Mouse (Mus musculus) ES-E14 (cell line): ENCODE data around the gene Rpgrip1l. TPM values are rescaled to one million over a fixed set of nuclear protein-coding genes. Genes with fewer than 3 reads are reported as not detected.

Experiments used
- DNase-seq: peaks from one replicate; pipeline ENCODE4 v3.0.0-alpha.2; 2013; ENCODE audit warnings: low read depth, low spot score
- H3K27ac ChIP-seq: 2 replicates; pipeline ENCODE4 v1.5.1; 2012; ENCODE audit warnings: low read depth, mild to moderate bottlenecking, low read length, moderate library complexity, mixed read lengths; ENCODE audit not compliant: poor library complexity, insufficient read depth, severe bottlenecking
- H3K36me3 ChIP-seq: 2 replicates; pipeline ENCODE4 v1.6.1; 2012; ENCODE audit warnings: mild to moderate bottlenecking, low read length, moderate library complexity, mixed read lengths; ENCODE audit not compliant: control insufficient read depth, poor library complexity, insufficient read depth, severe bottlenecking
- H3K4me1 ChIP-seq, 2 experiments: fragments of 150-350 bp in 1 of 2; sonication (generic) in 1 of 2; 2 replicates each; pipeline ENCODE4 v1.6.1; 2012; ENCODE audit warnings: low read length in 2 of 2, mild to moderate bottlenecking in 1 of 2, mixed read lengths in 1 of 2; ENCODE audit not compliant: control insufficient read depth in 2 of 2, insufficient read depth in 2 of 2, poor library complexity in 1 of 2
- H3K4me3 ChIP-seq, 2 experiments: fragments of 150-350 bp in 1 of 2; sonication (generic) in 1 of 2; 2 replicates each; pipeline ENCODE4 v1.5.1; 2012; ENCODE audit warnings: low read length in 2 of 2, low read depth in 1 of 2, mild to moderate bottlenecking in 1 of 2, mixed read lengths in 1 of 2; ENCODE audit not compliant: insufficient read depth in 1 of 2, poor library complexity in 1 of 2, severe bottlenecking in 1 of 2
- H3K9ac ChIP-seq: 2 replicates; pipeline ENCODE4 v1.6.1; 2012; ENCODE audit warnings: low read depth, mild to moderate bottlenecking, low read length, mixed read lengths; ENCODE audit not compliant: poor library complexity, insufficient read depth, severe bottlenecking
- H3K9me3 ChIP-seq: fragments of 150-350 bp; sonication (generic); 2 replicates; pipeline ENCODE4 v1.6.1; 2012; ENCODE audit warnings: low read depth, mild to moderate bottlenecking, low read length; ENCODE audit not compliant: control insufficient read depth, insufficient read depth
- CHD2 ChIP-seq: IDR thresholded peaks from 2 replicates; pipeline ENCODE4 v1.6.1; 2014; ENCODE audit warnings: mild to moderate bottlenecking, low read depth, low read length, inconsistent platforms
- HCFC1 ChIP-seq: IDR thresholded peaks from 2 replicates; pipeline ENCODE4 v1.6.1; 2012; ENCODE audit warnings: low read length, inconsistent platforms, borderline replicate concordance; ENCODE audit not compliant: insufficient read depth
- MAFK ChIP-seq: IDR thresholded peaks from 2 replicates; pipeline ENCODE4 v1.6.1; 2014; ENCODE audit warnings: mild to moderate bottlenecking, low read depth, low read length, inconsistent platforms; ENCODE audit not compliant: insufficient read depth
- ZC3H11A ChIP-seq: IDR thresholded peaks from 2 replicates; pipeline ENCODE4 v1.6.1; 2012; ENCODE audit warnings: low read depth, mild to moderate bottlenecking, inconsistent platforms, low read length, borderline replicate concordance
- ZNF384 ChIP-seq: IDR thresholded peaks from 2 replicates; pipeline ENCODE4 v1.6.1; 2012; ENCODE audit warnings: low read depth, low read length, inconsistent platforms
- in situ Hi-C, 2 experiments: fragments of 600-800 bp; cut with MboI; formaldehyde crosslinking; loops; one replicate each; pipeline ENCODE4 v1.15.1; 2025; ENCODE audit warnings: low sequenced_read_pairs in 2 of 2, inconsistent platforms in 1 of 2; ENCODE audit not compliant: unreplicated experiment in 2 of 2
- total RNA-seq: library from RNA; depleted of rRNA; stranded (reverse); fragments of 300-350 nt; gene quantifications from 2 replicates; pipeline ENCODE4 v1.2.3, GENCODE M21; 2012

Rpgrip1l gene
- total RNA-seq, 1 experiment = 2.7 TPM

- DNase-seq = no peak
- H3K9me3 ChIP-seq = no peaks in the 10 kb centered on the region
- TF ChIP-seq HCFC1 (no peak), ZC3H11A (no peak), CHD2 (no peak), MAFK (no peak), ZNF384 (no peak)
- no peak overlapping the region for H3K9ac ChIP-seq
- no peak overlapping the region for H3K27ac ChIP-seq
- in situ Hi-C loops = no loop called here
- H3K36me3 ChIP-seq = no peaks in the 10 kb centered on the region
- H3K4me1 ChIP-seq = peaks cover 0 to 8% of the 10 kb centered on the region in 2 experiments; a peak in 1 of 4 replicates
- no peak overlapping the region for H3K4me3 ChIP-seq
These were observed 10.4 kb upstream of the Rpgrip1l start for GRCm38 (mm10) chr8:91323511-91323910.

DNA sequence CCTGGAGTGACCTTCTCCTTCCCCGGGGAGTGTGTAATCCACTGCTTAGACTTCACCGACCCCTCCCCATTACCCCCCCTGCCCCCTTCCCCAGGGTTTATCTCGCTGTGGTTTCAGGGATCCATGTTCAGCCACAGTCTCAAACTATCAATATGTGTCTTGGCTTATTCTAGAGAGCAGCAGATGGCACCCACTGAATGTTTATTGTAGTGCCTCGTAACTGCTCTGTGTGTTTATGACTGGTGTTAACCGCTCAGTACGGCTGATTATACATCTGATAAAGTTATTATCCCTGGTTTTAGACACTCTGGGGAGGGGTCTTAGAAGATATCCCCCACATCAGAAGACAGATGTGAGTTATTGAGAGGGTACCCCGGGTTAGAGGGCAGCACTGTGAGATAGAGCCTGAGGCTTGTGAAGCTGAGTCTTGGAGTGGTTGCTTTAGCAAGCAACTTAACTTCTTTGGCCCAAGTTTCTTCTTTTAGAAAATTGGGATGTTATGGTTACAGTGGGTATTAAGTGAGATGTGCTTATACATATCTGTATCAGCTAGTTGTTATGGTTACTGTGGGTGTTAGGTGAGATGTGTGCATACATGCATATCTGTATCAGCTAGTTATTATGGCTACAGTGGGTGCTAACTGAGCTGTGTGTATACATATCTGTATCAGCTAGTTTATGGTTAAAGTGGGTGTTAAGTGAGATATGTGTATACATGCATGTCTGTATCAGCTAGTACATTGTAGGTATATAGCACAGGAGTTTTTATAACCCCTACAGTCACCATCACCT, 6.1 kb upstream of the Rpgrip1l start:
- DNase-seq = no peak
- Histone ChIP-seq H3K27ac (no peak overlapping the region), H3K4me3 (no peak overlapping the region), H3K36me3 (no peaks in the 10 kb centered on the region), H3K9ac (no peak overlapping the region), H3K4me1 (no peaks in the 10 kb centered on the region), H3K9me3 (no peaks in the 10 kb centered on the region)
- in situ Hi-C loops = no loop called here
- no peak for TF ChIP-seq CHD2
- no peak for TF ChIP-seq ZC3H11A
- TF ChIP-seq MAFK = no peak
- no peak for TF ChIP-seq ZNF384
- TF ChIP-seq HCFC1 = no peak

- Histone ChIP-seq H3K9ac (no peak overlapping the region), H3K27ac (no peak overlapping the region), H3K36me3 (no peaks in the 10 kb centered on the region), H3K4me3 (no peak overlapping the region), H3K9me3 (no peaks in the 10 kb centered on the region), H3K4me1 (no peaks in the 10 kb centered on the region)
- in situ Hi-C loops = no loop called here
- peak; percentile 95 for TF ChIP-seq MAFK
- TF ChIP-seq CHD2 = no peak
- no peak for DNase-seq
These were observed 4.6 kb upstream of the Rpgrip1l start for GRCm38 (mm10) chr8:91317567-91318227.

- no peaks in the 10 kb centered on the region for H3K9me3 ChIP-seq
- H3K4me1 ChIP-seq = no peaks in the 10 kb centered on the region
- in situ Hi-C loops = no loop called here
- H3K4me3 ChIP-seq = 0 out of 4 replicates have a peak overlapping the region, but pooled peaks of 1 of the 2 experiments have one; percentile 71
- no peaks in the 10 kb centered on the region for H3K36me3 ChIP-seq
- TF ChIP-seq HCFC1 = no peak
- TF ChIP-seq CHD2 = no peak
- TF ChIP-seq MAFK = no peak
- no peak for TF ChIP-seq ZNF384
- TF ChIP-seq ZC3H11A = no peak
- DNase-seq = no peak
- no peak overlapping the region for H3K27ac ChIP-seq
- H3K9ac ChIP-seq = no peak overlapping the region
These were observed 720 bp downstream of the Rpgrip1l start for GRCm38 (mm10) chr8:91312342-91312741.
